In the genomic region with DNA sequence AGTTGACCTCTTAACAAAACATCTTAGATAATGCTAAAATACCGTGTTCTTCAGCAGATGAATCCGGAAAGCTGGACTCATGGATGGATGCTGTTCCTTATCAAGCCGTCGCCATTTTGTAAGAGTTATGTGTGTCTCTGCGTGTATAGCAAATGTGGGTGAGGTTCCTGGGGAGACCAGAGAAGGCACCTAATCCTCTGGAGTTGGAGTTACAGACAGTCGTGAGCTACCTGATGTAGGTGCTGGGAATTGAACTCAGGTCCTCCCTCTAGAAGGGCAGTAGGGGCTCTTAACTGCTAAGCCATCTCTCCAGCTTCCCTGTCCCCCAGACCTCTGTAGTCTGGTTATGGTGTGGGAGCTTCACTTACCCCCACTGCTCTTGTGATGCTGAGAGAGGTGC, we compare ENCODE assay signal across 15 mouse cellular contexts.
"Had no signal": no experiment of that assay in that cellular context is flagged by ENCODE, and none has a peak within 500 bp of the region (broad histone marks: within the 10 kb centered on the region; RNA-seq: fewer than 3 reads in every experiment).

No protein-coding gene starts in this region.

- H3K27ac ChIP-seq: neural tube, embryonic 15.5 days; stomach, embryonic 15.5 days; stomach, postnatal 0 days had no signal

- H3K36me3 ChIP-seq: neural tube, embryonic 15.5 days; stomach, embryonic 15.5 days had no signal

- H3K4me2 ChIP-seq: neural tube, embryonic 15.5 days; stomach, embryonic 15.5 days had no signal

- H3K4me3 ChIP-seq: neural tube, embryonic 15.5 days; stomach, embryonic 15.5 days had no signal

- H3K9ac ChIP-seq: neural tube, embryonic 15.5 days; stomach, embryonic 15.5 days had no signal

- H3K9me3 ChIP-seq: neural tube, embryonic 15.5 days; stomach, embryonic 15.5 days had no signal

- H3K27me3 ChIP-seq: neural tube, embryonic 15.5 days; stomach, embryonic 15.5 days had no signal

- DNase-seq: retina, postnatal 1 day; right cerebral cortex, adult 18-20 months; right cerebral cortex, postnatal 14 days; right cerebral cortex, postnatal 25 days; right cerebral cortex, postnatal 4 days; spleen, adult 18-20 months; thymus, adult 18-20 months; thymus, adult 2 months; thymus, postnatal 14 days; thymus, postnatal 25 days; thymus, postnatal 36 days; thymus, postnatal 4 days had no signal
